10 mouse cellular contexts compared by ENCODE assay signal in the genomic region with DNA sequence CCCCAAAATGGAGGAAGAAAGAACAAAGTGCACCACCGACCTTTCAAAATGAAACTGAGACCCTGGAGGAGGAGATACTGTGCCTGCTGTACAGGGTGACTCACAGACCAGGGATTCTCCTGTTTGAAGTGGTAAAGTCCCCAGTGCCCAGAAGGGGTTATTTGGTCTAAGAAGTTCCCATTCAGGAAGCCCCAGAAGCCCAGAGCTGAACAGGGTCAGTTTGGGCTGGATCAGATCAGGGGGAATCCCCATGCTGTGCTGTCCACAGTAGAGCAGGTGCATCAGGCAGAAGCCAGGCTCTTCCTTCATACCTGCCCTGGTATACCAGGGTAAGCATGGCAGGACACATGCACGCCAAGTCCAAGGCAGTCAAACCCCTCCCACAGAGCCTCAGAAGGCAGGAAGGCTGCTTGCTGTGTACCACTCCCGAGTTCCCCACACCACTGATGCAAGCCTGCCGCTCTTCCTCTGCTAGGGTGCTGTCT. TPM values are rescaled to one million over a fixed set of nuclear protein-coding genes. Genes with fewer than 3 reads are reported as not detected.
A peak's percentile ranks its signal among the peaks of the same experiment; 100 is the strongest.
DNase-seq lines count a peak whose midpoint lies in the region; ATAC-seq and TF ChIP-seq lines count a peak whose summit lies in the region.
"Had no signal": no experiment of that assay in that cellular context is flagged by ENCODE, and none has a peak within 500 bp of the region (broad histone marks: within the 10 kb centered on the region; RNA-seq: fewer than 3 reads in every experiment).

No protein-coding gene starts in this region.

- H3K4me3 ChIP-seq in lung, adult 2 months (replicated peaks; ENCODE audit: extremely low read depth, low read depth, low read length): peak overlapping the region; percentile 4
- peak overlapping the region; percentile 90 for H3K4me3 ChIP-seq in bone marrow, adult 2 months (replicated peaks; ENCODE audit: control insufficient read depth, low read depth, low read length)
- H3K4me3 ChIP-seq in heart, postnatal 0 days (ENCODE audit: low read depth, low read length): peak overlapping the region; percentile 23; the same call in 1 of the 2 replicates

- DNase-seq in lung, adult 2 months: no peak
- DNase-seq in lung, postnatal 36 days: no peak
- no peak for DNase-seq in heart, postnatal 0 days (ENCODE audit: low spot score)
- DNase-seq in natural killer cell, adult 2 months (ENCODE audit: low spot score in 2 of 2): peak; percentile 55 to 73
- DNase-seq in layer of hippocampus, postnatal 14 days (ENCODE audit: low spot score in 2 of 2): no peak
- no peak for DNase-seq in urinary bladder, postnatal 25 days (ENCODE audit: low spot score)
- no peak for DNase-seq in retina, embryonic 14.5 days (ENCODE audit: low spot score)
- DNase-seq: lung, postnatal 14 days had no signal

- TF ChIP-seq EP300 in heart, postnatal 0 days (IDR thresholded peaks at IDR 0.05; ENCODE audit: low read depth): no peak

- 0 out of 2 replicates have a peak, but pooled peaks cover 2% of the 10 kb centered on the region for H3K4me1 ChIP-seq in lung, adult 2 months (ENCODE audit: control insufficient read depth, insufficient read depth, low read length)
- H3K4me1 ChIP-seq in bone marrow, adult 2 months (ENCODE audit: control insufficient read depth, insufficient read depth, low read length): peaks cover 15% of the 10 kb centered on the region
- peaks cover 48% of the 10 kb centered on the region for H3K4me1 ChIP-seq in heart, postnatal 0 days (ENCODE audit: control insufficient read depth, insufficient read depth)

- H3K4me2 ChIP-seq in heart, postnatal 0 days (ENCODE audit: low read depth, low read length): peak overlapping the region; percentile 37; the same call in 1 of the 2 replicates

- H3K27me3 ChIP-seq in heart, postnatal 0 days (ENCODE audit: control insufficient read depth, insufficient read depth, low read length): no peaks in the 10 kb centered on the region

- peak overlapping the region; percentile 30; the same call in 1 of the 2 replicates for H3K9ac ChIP-seq in heart, postnatal 0 days (replicated peaks; ENCODE audit: low read depth, low read length)

- 62% methylated on average over 4 of the region's 4 CpGs for WGBS in lung, adult 2 months
- 7% methylated on average over 4 of the region's 4 CpGs for WGBS in bone marrow, adult 2 months
- 70% methylated on average over 4 of the region's 4 CpGs for WGBS in heart, postnatal 0 days

- TF ChIP-seq CTCF in lung, adult 2 months (IDR thresholded peaks at IDR 0.05; ENCODE audit: insufficient read depth, low read length): no peak
- peak; percentile 7; the same call in 1 of the 2 replicates for TF ChIP-seq CTCF in bone marrow, adult 2 months (IDR thresholded peaks at IDR 0.05; ENCODE audit: control insufficient read depth, insufficient read depth, low read length)
- no peak for TF ChIP-seq CTCF in heart, postnatal 0 days (IDR thresholded peaks at IDR 0.05; ENCODE audit: low read depth)

- peak overlapping the region; percentile 89 for H3K27ac ChIP-seq in bone marrow, adult 2 months (ENCODE audit: control insufficient read depth, insufficient read depth, low read depth, low read length, poor library complexity)
- H3K27ac ChIP-seq in heart, postnatal 0 days (ENCODE audit: low read depth): peak overlapping the region; percentile 64

- no peak for ATAC-seq in heart, postnatal 0 days (ENCODE audit: insufficient read depth, low read depth)

- no peaks in the 10 kb centered on the region for H3K36me3 ChIP-seq in heart, postnatal 0 days (replicated peaks; ENCODE audit: control insufficient read depth, insufficient read depth, low read length)

- H3K9me3 ChIP-seq in heart, postnatal 0 days (replicated peaks; ENCODE audit: control insufficient read depth, low read length): no peaks in the 10 kb centered on the region

- TF ChIP-seq POLR2A in lung, adult 2 months (IDR thresholded peaks at IDR 0.05; ENCODE audit: borderline replicate concordance, extremely low read depth, low read depth, low read length): no peak
- TF ChIP-seq POLR2A in bone marrow, adult 2 months (IDR thresholded peaks at IDR 0.05; ENCODE audit: borderline replicate concordance, control insufficient read depth, low read depth, low read length): no peak

RNA-seq across cellular contexts. Expression of a gene that starts 2.0 kb away (rescaled TPM):
- 131 and 188 TPM in 2 replicates for polyA plus RNA-seq in lung, adult 2 months (2012; rRNA removed)
- 135 and 280 TPM in 2 replicates for polyA plus RNA-seq in bone marrow, adult 2 months (2011; ENCODE audit: insufficient read depth, insufficient read length, low replicate concordance, missing spikeins)
- total RNA-seq in heart, postnatal 0 days (2014; rRNA removed; ENCODE audit: low replicate concordance): 20.8 and 84.4 TPM in 2 replicates
- polyA plus RNA-seq in heart, postnatal 0 days (2015; fragmentation: Nextera tagmentation; extraction: Ambion mirVana): 47.7 and 53.1 TPM in 2 replicates
- total RNA-seq in layer of hippocampus, postnatal 14 days (2021): 1 to 10 TPM; 4.2 to 4.7 TPM

RNA-seq across cellular contexts. Expression of a gene that starts 21.0 kb away (rescaled TPM):
- polyA plus RNA-seq in lung, adult 2 months (2012; rRNA removed): 3.1 and 223 TPM in 2 replicates
- 19.2 and 51.8 TPM in 2 replicates for polyA plus RNA-seq in bone marrow, adult 2 months (2011; ENCODE audit: insufficient read depth, insufficient read length, low replicate concordance, missing spikeins)
- not detected in 2 replicates for total RNA-seq in heart, postnatal 0 days (2014; rRNA removed; ENCODE audit: low replicate concordance)
- 8.9 and 9.9 TPM in 2 replicates for polyA plus RNA-seq in heart, postnatal 0 days (2015; fragmentation: Nextera tagmentation; extraction: Ambion mirVana)
- total RNA-seq in layer of hippocampus, postnatal 14 days (2021): under 1 TPM in 1 of 2 experiments, not detected in 1; 0.37 TPM

RNA-seq across cellular contexts. Expression of a gene that starts 28.0 kb away (rescaled TPM):
- polyA plus RNA-seq in lung, adult 2 months (2012; rRNA removed): 0.19 and 8.6 TPM in 2 replicates
- 2.5 TPM in 1 of 2 replicates, not detected in the other for polyA plus RNA-seq in bone marrow, adult 2 months (2011; ENCODE audit: insufficient read depth, insufficient read length, low replicate concordance, missing spikeins)
- 18.0 TPM in 1 of 2 replicates, not detected in the other for total RNA-seq in heart, postnatal 0 days (2014; rRNA removed; ENCODE audit: low replicate concordance)
- polyA plus RNA-seq in heart, postnatal 0 days (2015; fragmentation: Nextera tagmentation; extraction: Ambion mirVana): 0.10 TPM in 1 of 2 replicates, not detected in the other
- not detected for total RNA-seq in layer of hippocampus, postnatal 14 days (2021)
- total RNA-seq: heart, postnatal 36 days had no signal

RNA-seq across cellular contexts. Expression of a gene that starts 36.0 kb away (rescaled TPM):
- polyA plus RNA-seq in lung, adult 2 months (2012; rRNA removed): 4.1 and 64.7 TPM in 2 replicates
- 42.0 and 73.4 TPM in 2 replicates for polyA plus RNA-seq in bone marrow, adult 2 months (2011; ENCODE audit: insufficient read depth, insufficient read length, low replicate concordance, missing spikeins)
- total RNA-seq in heart, postnatal 0 days (2014; rRNA removed; ENCODE audit: low replicate concordance): 0.73 and 11.0 TPM in 2 replicates
- polyA plus RNA-seq in heart, postnatal 0 days (2015; fragmentation: Nextera tagmentation; extraction: Ambion mirVana): 2.5 and 3.2 TPM in 2 replicates
- under 1 TPM; 0.92 to 0.95 TPM for total RNA-seq in layer of hippocampus, postnatal 14 days (2021)

Comparison
In these comparisons a context has a peak if more than half of its experiments do, and no peak if none do; other contexts are left out.
1. DNase-seq: peak in natural killer cell, adult 2 months (2 of 2); none in lung, adult 2 months (single experiment), lung, postnatal 36 days (single experiment), heart, postnatal 0 days (single experiment), layer of hippocampus, postnatal 14 days (0 of 2), urinary bladder, postnatal 25 days (single experiment) and retina, embryonic 14.5 days (single experiment).
2. H3K4me3 ChIP-seq: peak in every context shown above with its lines; median percentile 90 in bone marrow, adult 2 months; 23 in heart, postnatal 0 days; 4 in lung, adult 2 months.